13 mouse cellular contexts compared by ENCODE assay signal in genomic region chr2:20676379-20676778, GRCm38 (mm10).
DNase-seq lines count a peak whose midpoint lies in the region; ATAC-seq and TF ChIP-seq lines count a peak whose summit lies in the region.
"Had no signal": no experiment of that assay in that cellular context is flagged by ENCODE, and none has a peak within 500 bp of the region (broad histone marks: within the 10 kb centered on the region; RNA-seq: fewer than 3 reads in every experiment).

No protein-coding gene starts in this region.

- H3K9ac ChIP-seq in heart, adult 2 months (ENCODE audit: low read depth, low read length): no peak overlapping the region
- no peak overlapping the region for H3K9ac ChIP-seq in lung, embryonic 14.5 days

- no peak overlapping the region for H3K27ac ChIP-seq in heart, adult 2 months
- no peak overlapping the region for H3K27ac ChIP-seq in lung, embryonic 14.5 days (ENCODE audit: low read depth)
- no peak overlapping the region for H3K27ac ChIP-seq in small intestine, adult 2 months (ENCODE audit: insufficient read depth, low read depth, low read length)

- no peaks in the 10 kb centered on the region for H3K79me2 ChIP-seq in heart, adult 2 months (replicated peaks; ENCODE audit: control insufficient read depth, insufficient read depth, low read length)

- intact Hi-C loops in heart, adult 2 months (cut with DNase I): no loop called here

- TF ChIP-seq EP300 in heart, adult 2 months (IDR thresholded peaks at IDR 0.05; ENCODE audit: insufficient read depth, low read depth, low read length): no peak

- DNase-seq in heart, adult 2 months: no peak
- DNase-seq in heart, postnatal 4 days: no peak
- no peak for DNase-seq in lung, embryonic 14.5 days
- no peak for DNase-seq in lung, adult 18-20 months
- DNase-seq in G1E (ENCODE audit: low spot score): no peak
- no peak for DNase-seq in urinary bladder, postnatal 14 days (ENCODE audit: low spot score)
- no peak for DNase-seq in thymus, postnatal 36 days
- DNase-seq: adrenal gland, postnatal 10 days; cerebellum, adult 8-10 months; gastrocnemius, postnatal 14 days; heart, postnatal 10 days; kidney, adult 9 months had no signal

- 96% methylated on average over 3 of the region's 3 CpGs for WGBS in heart, adult 2 months
- WGBS in lung, embryonic 14.5 days: 93% methylated on average over 3 of the region's 3 CpGs
- 92% methylated on average over 3 of the region's 3 CpGs for WGBS in small intestine, adult 2 months

- TF ChIP-seq POLR2A in heart, adult 2 months (IDR thresholded peaks at IDR 0.05; ENCODE audit: insufficient read depth, low read depth, low read length): no peak
- TF ChIP-seq POLR2A in small intestine, adult 2 months (IDR thresholded peaks at IDR 0.05; ENCODE audit: low read depth, low read length): no peak

- peak; percentile 48 for TF ChIP-seq CTCF in heart, adult 2 months (IDR thresholded peaks at IDR 0.05)
- peak; percentile 47 for TF ChIP-seq CTCF in lung, embryonic 14.5 days (IDR thresholded peaks at IDR 0.05; ENCODE audit: low read depth)
- TF ChIP-seq CTCF in G1E (IDR thresholded peaks at IDR 0.05; ENCODE audit: low read depth, low read length): peak; percentile 42; the same call in 1 of the 2 replicates
- peak; percentile 30; the same call in 1 of the 2 replicates for TF ChIP-seq CTCF in small intestine, adult 2 months (IDR thresholded peaks at IDR 0.05; ENCODE audit: extremely low read depth, insufficient read length, insufficient replicate concordance, low read depth, low read length)

- no peak overlapping the region for H3K4me3 ChIP-seq in heart, adult 2 months
- H3K4me3 ChIP-seq in lung, embryonic 14.5 days (ENCODE audit: low read depth, low read length): no peak overlapping the region
- no peak overlapping the region for H3K4me3 ChIP-seq in G1E (ENCODE audit: low read depth, low read length)
- H3K4me3 ChIP-seq in small intestine, adult 2 months (ENCODE audit: low read depth, low read length): no peak overlapping the region

- no peaks in the 10 kb centered on the region for H3K4me1 ChIP-seq in heart, adult 2 months (ENCODE audit: control insufficient read depth, insufficient read depth, low read length)
- H3K4me1 ChIP-seq in lung, embryonic 14.5 days (ENCODE audit: insufficient read depth): no peaks in the 10 kb centered on the region
- H3K4me1 ChIP-seq in G1E (ENCODE audit: insufficient read depth, low read depth, low read length): no peaks in the 10 kb centered on the region
- H3K4me1 ChIP-seq in small intestine, adult 2 months (ENCODE audit: control insufficient read depth, insufficient read depth, insufficient read length, low read length): peaks cover 4% of the 10 kb centered on the region; the same call in 1 of the 2 replicates

- H3K4me2 ChIP-seq in lung, embryonic 14.5 days: no peak overlapping the region

- no peaks in the 10 kb centered on the region for H3K36me3 ChIP-seq in heart, adult 2 months (ENCODE audit: control insufficient read depth, insufficient read depth, low read length)
- no peaks in the 10 kb centered on the region for H3K36me3 ChIP-seq in lung, embryonic 14.5 days (ENCODE audit: insufficient read depth)
- H3K36me3 ChIP-seq in G1E (replicated peaks): no peaks in the 10 kb centered on the region
- H3K36me3 ChIP-seq in small intestine, adult 2 months (ENCODE audit: control insufficient read depth, insufficient read depth, low read length): no peaks in the 10 kb centered on the region

- no peak for ATAC-seq in lung, embryonic 14.5 days (ENCODE audit: insufficient read depth)
- no peak for ATAC-seq in G1E (ENCODE audit: extremely low read depth, insufficient number of reproducible peaks, low FRiP score, poor library complexity, severe bottlenecking)

- no peaks in the 10 kb centered on the region for H3K9me3 ChIP-seq in lung, embryonic 14.5 days (ENCODE audit: low read depth, low read length)
- H3K9me3 ChIP-seq in G1E (replicated peaks): no peaks in the 10 kb centered on the region

- H3K27me3 ChIP-seq in heart, adult 2 months (ENCODE audit: control insufficient read depth, insufficient read depth, low read length): no peaks in the 10 kb centered on the region
- no peaks in the 10 kb centered on the region for H3K27me3 ChIP-seq in lung, embryonic 14.5 days (ENCODE audit: insufficient read depth, low read length)
- H3K27me3 ChIP-seq in G1E (ENCODE audit: insufficient read depth, low read length): no peaks in the 10 kb centered on the region; the same call in 1 of the 2 replicates
- H3K27me3 ChIP-seq in small intestine, adult 2 months (ENCODE audit: control insufficient read depth, insufficient read depth, low read length): no peaks in the 10 kb centered on the region
